Mouse (Mus musculus): Measurements from ENCODE around the gene Zfp319. TPM values are rescaled to one million over a fixed set of nuclear protein-coding genes. Genes with fewer than 3 reads are reported as not detected.

Zfp319 gene
- total RNA-seq, 2 experiments from 2014 or later, result 7.7 to 8.6 TPM

DNA sequence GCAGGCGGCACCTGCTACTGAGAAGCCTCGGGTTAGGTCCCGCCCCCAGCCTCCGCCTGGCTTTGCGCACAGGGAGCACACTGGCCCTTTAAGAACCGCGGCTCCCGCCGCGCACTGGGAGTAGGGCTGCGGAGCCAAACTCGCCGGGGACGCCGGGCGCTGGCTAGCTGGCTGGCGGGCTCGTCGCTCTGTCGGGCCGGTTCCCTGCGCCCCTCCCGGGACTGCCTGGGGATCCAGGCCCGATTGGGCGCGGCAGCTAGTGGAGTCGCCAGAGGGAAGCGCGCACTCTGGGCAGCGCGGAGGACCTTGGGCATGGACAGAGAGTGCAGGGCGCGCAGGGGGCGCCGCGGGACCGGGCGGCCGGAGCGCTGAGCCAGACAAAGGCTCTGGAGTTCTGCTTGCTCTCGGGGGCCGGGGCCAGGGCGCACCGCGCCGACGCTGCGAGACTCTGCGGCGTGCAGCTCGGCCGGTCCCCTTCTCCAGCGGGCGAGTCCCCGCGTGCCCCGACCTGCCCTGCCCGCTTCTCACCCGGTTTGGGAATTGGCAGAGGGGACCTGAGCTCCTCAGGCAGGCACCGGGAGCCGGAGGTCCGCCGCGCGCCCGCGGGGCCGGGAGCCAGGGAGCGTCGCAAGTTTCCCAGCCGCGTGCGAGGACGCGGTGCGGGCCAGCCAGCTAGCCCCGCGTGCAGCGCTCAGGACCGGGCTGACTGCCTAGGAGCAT is 20.6 kb upstream of the Zfp319 start, which contains the start of gene Mmp15:
Gene Mmp15 (plus strand): TSS at position 118 of the 720 bp plus-strand sequence.
- peak; percentile 85 to 87 for DNase-seq

DNA sequence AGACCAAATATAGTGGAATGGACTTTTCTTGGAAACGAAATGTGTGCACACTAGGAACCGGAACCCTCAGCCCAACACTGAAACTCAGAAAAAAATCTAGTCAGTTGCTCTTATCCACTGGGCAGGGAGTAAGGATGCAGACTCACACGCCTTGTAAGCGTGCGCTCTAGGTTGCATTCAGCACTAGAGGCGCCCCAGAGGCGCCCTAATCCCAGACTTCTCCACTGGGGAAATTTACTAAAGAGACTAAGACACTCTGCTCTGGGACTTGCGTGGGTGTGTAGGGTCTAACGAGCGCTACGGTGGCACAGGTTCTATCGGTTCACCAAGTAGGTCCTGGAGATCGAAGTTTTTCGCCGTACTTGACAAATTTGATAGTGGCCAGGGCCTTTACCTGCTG is 19.7 kb upstream of the Zfp319 start:
- DNase-seq, result peak in 1 of 2 experiments; percentile 47

DNA sequence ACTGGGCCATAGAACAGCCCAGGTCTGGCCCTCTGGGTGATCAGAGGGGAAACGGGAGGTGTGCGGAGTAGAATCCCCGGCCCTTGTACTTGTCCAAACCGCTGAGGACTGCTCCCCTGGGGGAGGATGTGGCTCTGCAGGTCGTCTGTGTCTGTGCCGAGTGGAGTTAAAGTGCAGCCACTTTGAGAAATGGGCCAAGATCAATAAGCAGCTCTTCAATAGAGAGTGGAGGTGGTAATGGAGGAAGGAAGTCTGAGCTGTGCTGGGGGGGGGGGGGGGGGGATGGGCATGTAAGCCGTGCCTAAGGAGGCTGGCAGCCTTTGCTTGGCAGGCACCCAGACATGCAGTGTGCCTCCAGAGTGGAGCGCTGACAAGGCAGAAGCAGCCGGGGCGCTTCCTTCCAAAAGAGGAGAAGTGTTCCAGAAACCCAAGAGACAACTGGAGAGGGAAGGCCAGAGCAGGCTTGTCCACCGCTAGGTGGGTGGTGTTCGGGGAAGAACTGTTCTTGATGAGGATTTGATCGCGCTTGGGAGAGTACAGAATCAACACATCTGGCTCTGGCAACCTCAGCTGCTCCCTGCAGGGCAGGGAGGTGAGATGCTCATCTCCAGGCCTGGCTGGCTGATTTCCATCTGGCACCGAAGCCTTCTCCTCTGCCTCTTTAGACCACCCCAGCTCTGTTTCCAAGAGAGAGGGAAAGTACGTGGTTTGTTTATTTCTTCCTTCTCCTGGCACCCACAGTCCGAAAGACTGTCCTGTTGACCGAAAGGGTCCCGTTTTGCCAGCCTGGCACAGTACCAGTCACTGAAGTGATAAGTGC is 17.3 kb upstream of the Zfp319 start:
- peak; percentile 72 to 81 for DNase-seq

DNA sequence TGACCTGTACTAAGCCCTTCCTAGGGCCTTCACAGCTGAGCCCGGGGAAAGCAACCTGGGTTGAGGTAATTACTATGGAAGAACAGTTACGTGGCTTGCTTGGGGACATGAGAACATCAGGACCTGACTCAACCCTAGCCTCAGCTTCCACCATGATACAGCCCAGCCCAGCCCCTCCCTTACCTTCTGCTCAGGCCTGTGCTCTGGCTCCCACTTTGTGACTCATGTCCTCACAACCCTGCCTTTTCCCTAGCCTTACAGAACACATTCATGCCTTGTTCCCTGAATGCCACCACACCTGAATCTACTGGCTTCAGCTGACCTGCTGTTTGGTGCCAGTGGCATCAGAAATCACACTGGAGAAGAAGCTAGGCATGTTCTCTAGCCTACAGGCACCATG is 16.6 kb upstream of the Zfp319 start:
- DNase-seq, result no peak

DNA sequence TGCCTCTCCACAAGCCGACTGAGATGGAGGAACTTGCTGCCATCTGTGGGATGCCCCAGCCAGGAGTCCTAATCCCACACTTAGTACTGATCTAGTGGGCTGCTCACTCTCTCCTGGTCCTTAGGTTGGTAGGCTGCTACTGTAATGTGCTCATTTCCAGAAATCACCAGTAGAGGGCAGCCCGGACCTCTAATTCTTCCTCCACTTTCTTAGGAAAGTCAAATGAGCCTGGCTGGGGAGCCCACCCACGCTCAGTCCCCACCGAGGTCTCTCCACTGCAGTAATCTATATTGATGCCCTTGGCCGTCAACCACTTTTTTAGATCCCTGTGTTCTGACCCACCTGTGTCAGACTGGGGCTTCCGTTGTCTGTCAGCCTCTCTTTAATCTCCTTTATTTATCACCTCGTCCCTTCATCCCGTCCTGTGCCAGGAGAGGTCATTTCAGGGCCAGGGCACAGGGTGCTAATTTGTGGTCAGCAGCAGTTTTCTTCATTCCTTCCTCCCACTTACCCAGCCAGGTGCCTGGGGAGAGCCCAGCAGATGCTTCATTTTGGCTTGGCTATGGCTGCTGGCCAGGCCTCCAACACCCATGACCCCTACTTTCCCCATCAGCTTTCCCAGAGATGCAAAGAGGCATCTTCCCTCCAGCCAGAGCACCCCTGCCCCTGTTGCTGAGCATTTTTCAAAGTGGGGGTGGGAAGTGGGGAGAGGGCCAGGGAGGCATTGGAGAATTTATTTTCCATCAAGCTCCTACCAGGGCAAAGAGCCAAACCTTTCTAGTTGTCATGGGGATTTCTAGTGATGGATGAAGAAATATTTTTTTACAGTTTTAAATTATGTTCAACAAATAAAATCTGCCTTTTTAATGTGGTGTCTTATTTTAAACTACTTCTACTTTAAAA is 15.1 kb upstream of the Zfp319 start:
- DNase-seq, result peak; percentile 61 to 90

DNA sequence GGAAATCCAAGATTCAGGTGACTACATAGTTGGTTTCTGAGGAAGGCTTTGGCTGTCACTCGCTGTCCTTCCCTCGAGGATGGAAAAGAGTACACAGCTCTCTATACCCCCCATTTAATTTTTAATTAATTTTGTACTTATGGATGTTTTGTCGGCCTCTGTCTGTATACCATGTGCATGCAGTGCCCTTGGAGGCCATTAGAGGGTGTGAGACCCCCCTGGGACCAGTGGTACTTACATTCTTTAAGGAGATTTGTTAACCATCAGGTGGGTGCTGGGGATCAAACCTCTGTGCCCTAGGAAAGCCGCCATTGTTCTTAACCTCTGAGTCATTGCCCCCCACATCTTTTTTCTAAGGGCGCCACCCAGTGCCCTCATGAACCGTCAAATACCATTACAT is 12.9 kb upstream of the Zfp319 start:
- no peak for DNase-seq

DNA sequence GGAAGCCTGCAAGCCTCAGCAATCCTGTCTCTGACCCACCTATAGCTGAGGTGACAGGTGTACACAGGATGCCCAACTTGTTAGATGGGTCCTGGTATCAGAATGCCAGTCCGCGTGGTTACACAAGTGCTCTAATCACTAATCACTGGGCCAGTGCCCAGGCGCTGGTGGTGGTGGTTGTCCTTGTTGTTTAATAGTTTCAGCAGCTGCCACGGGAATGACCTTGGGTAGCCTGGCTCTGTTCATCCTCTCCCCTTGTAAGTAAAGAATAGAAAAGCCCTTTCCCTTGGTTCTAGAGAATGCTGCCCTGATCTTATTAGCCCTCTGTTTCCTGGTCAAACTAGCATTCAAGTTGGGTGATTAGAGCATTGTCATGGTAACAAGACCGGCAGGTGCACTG is 10.0 kb upstream of the Zfp319 start:
- DNase-seq, result peak; percentile 67 to 70

DNA sequence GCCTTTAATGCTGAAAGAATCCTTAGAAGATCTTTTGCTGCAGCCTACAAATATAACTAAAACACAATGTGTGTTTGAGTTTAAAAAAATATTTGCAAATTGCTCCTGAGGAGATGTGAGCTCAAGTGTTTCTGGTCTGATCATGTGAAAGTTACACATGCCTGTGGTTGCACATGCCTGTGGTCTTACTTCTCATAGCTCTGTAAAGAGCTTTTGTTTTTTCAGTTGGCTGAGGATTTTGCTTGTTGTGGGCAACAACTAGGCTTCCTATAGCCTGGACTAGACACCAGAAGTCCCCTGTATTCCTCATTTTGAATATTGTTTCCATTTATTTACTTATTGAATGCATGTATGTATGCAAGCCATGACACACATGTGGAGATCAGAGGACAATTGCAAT is 4.6 kb upstream of the Zfp319 start:
- DNase-seq, result no peak

DNA sequence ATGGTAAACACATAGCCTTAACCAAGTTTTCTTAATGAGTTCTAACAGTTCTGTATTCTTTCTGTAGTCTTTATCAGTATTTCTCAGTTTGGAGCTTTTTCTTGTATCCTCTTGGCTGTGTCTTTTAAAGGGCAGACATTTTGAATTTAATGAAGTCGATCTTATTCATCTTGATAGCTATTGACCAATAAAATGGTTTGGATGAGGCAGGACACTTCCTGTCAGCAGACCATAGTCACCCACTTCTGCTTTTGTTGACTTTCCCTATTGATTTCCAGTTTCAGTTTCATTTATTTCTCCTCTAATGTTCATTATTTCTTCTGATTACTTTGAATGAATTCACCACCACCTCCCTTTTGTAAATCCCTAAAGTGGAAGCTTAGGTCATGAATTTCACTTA is 4.0 kb upstream of the Zfp319 start:
- no peak for DNase-seq

DNA sequence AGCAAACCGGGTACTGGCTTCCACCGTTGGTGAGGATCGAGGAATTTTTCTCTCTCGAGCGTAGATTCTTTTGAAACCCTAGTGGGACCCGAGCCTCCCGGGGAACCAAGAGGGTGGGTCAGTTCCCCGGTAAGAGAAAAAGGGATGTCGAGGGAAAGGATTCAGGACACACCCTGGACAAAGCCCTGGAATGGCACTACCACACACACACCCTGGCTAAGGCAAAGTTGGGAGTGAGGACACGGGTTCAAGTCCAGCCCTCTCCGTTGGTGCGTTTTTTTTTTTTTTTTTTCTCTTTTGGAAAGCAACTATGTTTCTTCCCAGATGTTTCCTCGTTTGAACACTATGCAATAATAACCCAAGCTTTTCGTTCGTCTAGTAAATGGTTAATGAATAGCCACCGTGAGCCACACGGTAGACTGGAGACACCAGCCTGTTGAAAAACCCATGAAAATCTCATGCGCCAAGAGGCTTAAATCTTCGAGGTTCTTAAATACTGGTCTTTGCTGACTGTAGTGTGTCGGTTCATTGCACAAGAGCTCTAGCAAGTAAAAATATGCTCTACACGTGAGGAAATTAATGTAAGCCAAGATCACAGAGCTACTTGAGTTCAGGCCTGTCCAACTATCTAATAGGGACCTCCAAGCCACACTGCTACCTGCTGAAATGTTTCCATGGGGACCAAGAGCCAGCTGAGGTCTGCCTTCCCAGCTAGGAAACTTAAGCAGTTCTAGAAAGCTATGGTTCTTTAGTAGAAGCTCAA is 868 bp upstream of the Zfp319 start:
- peak in 1 of 2 experiments; percentile 5 for DNase-seq

DNA sequence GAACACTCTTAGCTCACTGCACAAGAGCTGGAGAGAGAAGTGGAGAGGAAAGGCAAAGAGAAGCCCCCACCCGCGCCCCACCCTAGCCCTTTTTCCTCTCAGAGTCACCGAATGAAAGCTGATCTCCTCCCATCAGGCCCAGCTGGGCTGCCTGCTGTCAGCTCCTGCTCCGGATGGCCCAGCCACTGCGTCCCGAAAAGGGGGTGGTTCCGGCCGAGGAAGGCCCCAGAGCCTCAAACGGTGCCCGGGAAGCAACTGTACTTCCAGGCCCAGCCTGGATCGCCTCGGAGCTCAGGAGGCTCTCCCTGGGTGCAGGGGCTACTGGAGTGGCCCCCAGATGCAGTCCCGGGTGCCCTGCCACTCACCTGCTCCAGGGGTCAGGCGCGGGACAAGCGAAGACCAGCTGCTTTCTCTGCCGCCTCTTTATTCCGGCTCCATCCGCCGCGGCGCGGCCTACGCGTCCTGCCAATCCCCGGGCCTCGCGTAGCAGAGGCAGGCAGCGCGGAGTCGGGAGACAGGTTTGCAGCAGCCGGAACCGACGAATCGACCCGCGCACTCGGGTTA is 512 bp downstream of the Zfp319 start:
- peak in 1 of 2 experiments; percentile 81 for DNase-seq

DNA sequence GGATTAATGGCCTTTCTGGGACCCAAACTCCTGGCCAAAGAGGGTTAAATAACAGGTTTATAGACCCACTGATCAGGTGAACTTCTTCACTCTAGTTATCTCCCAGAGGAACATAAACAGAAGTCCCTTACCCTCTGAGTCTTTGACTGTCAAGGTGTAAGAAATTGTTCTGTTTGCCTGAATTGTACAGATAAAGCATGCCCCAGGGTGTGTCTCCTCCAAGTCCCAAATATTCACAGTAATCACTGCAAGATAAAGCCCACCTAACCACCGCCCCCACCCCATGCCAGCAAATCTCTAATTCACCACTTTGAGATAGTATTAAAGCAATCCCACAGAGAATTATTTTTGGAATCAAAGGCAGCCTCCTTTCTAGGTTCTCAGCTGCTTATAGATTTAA is 1.4 kb downstream of the Zfp319 start:
- no peak for DNase-seq

DNA sequence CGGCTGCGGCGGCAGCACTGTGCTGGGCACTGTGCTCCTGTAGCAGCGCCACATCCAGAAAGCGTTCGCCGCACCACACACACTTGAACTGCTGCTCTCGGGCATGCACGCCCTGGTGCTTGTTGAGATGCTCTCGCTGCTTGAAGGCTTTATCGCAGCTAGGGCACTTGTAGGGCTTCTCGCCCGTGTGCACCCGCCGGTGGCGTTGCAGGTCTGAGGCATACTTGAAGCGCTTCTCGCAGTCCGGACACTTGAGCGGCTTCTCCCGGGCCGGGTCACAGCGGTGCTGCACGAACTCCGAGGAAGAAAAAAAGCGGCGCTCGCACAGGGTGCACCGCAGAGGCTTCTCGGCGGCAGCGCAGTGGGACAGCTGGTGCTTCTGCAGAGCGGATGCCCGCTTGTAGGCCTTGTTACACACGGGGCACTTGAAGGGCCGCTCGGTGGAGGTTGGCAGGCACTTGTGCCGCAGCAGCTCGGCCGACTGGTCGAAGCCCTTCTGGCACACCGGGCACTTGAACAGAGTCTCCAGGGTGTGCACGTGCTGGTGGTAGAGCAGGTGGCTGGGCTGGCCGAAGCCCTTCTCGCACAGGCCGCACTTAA is 3.8 kb downstream of the Zfp319 start:
- no peak for DNase-seq

DNA sequence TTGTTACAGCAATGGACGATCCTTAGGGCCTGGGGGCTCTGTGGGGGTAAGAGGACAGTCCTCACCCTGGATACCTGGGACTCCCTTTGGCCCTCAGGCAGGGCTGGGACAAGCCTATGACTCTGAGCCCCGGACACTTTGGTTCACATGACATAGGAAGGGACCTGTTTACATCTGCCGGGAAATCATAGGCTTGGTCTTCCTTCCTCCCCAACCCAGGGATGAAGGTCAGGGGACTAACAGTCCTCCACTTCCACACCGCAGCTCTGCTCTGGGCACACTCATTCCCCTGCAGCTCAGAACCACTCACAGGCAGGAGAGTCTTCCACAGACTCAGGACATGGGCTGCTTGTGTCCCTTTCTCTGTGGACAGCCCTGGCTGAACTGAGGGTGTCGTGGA is 4.9 kb downstream of the Zfp319 start:
- no peak for DNase-seq

DNA sequence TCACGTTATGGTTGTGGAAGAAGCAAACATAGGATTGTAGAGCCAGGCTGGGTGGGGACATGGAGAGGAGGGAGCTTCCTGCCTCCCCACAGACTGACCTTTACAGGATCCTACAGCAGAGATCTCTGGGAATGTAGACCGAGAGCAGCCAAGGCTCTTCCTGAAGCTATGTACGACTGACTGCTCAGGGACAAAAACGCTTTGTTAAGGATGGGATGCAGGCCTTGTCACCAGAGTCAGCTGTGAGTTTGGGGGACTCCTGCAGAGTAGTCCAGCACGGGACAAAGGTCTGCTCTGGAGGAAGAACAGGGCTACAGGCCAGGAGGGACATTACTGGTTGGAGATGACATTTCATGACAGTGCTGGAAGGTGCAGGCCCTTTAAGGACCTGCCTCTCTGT is 7.1 kb downstream of the Zfp319 start:
- no peak for DNase-seq

DNA sequence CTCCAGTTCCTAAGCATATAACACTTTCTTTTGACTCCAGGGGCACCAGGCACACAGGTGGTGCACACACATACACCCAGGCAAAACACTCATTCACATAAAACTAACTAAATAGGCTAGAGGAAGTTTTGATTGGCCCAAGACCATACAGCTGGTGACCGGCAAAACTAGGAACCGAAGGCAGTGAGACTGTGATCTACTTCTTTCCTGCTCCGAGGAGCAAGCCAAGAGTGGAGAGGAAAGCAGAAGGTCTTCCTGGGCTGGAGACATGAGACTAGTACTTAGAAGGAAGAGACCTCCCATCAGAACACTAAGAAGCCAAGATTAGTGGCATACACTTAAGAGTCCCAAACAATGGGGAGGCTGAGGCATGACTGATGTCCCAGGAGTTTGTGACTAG is 8.5 kb downstream of the Zfp319 start:
- DNase-seq, result peak; percentile 36 to 47

DNA sequence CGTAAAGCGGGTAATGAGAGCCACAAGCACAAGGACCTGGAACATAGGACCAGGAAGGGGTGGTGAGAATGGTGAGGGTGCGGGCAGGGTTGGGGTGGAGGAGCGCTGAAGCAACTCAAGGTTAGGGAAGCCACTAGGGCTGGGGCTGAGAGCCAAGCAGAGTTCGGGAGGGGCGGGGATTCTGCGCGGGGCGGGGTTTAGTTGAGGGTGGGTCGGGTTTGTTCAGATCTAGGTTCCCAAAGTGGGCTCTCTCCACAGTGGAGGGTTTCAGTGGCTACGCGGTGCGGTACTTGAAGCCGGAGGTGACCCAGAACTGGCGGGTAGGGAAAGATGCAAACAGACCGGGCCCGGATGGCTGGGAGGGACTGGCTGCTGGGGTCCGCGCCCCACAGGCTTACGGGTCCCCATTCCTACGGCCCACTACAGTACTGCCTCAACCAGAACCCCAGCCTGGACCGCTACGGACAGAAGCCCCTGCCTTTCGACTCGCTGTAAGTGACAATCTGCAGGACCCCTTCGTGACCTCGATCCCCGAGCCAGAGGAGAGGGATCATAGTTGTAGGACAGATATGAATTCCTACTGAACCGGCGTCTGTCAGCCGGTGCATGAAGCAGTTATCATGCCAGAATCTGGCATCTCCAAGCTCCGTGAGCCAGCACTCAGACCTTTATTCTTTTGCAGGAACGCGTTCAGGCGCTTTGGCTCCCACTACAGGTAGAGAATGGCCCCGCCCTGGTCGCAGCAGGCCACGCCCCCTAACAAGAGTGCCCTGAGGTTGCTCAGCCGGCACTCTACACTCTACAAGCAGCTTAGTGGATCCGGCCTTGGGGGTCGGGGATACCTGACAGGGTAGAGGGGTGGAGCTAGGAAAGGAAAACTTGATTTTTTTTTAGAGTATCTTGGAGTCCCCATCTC is 11.3 kb downstream of the Zfp319 start:
- peak; percentile 51 to 71 for DNase-seq

DNA sequence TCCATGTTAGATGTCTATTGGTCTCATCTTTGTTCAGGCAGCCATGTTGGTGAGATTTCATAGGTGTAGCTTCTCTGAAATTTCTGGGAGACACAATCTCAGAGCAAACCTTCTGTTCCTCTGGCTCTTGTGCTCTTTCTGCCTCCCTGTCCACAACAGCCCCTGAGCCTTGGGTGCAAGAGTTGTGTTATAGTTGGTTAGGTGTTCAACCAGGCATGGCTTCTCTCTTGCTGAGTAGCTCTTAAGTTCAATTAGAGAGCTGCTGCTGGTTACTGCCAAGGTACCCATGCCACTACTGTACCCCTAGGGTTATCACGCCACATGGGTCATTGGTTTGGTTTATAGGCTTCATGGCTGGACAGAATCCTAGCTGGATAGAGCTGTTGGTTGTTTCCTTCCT is 16.4 kb downstream of the Zfp319 start:
- no peak for DNase-seq

DNA sequence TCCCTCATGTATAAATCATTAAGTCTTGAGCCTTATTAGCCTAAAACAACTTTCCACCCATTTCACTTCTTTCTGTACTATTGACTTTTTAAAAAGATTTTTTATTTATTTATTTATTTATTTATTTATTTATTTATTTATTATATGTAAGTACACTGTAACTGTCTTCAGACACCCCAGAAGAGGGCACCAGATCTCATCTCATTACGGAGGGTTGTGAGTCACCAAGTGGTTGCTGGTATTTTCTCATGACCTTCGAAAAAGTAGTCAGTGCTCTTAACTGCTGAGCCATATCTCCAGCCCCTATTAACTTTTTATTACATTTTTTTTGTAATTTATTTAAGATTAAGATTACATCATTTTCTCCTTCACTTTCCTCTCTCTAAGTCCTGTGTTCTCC is 17.0 kb downstream of the Zfp319 start:
- DNase-seq, result no peak

DNA sequence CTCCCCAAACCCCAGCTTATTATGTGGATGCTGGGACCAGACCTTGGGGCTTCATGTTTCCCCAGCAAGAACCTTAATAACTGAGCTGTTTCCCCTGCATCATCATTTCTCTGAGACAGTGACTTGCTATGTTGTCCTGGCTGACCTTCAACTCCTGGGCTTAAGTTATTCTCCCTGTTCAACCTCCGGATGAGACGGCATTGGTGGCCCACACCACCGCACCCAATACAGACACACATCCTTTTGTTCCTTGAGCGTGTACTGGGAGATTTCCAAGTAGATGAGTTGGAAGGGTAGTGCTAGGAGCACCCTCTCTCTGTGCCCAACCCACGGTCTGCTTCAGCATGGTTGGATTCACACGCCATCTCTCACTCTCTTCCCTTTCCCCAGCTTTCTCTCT is 17.9 kb downstream of the Zfp319 start:
- DNase-seq, result no peak

All from heart, adult 18-20 months (tissue).